Mouse (Mus musculus) layer of hippocampus, adult 11-12 months (tissue): ENCODE measurements around the gene B4galnt4.

ENCODE experiments used
- DNase-seq: peaks from one replicate; pipeline ENCODE4 v3.0.0; 2022; ENCODE audit warnings: low spot score

The B4galnt4 gene

GRCm38 (mm10) chr7:141120605-141121004 lies 59.7 kb downstream of the B4galnt4 start:
- DNase-seq, result no peak

GRCm38 (mm10) chr7:141121051-141121531 lies 60.2 kb downstream of the B4galnt4 start:
- DNase-seq, result no peak
